Mouse (Mus musculus) heart, embryonic 14.5 days (tissue): ENCODE results near the gene Prelp. TPM values are rescaled to one million over a fixed set of nuclear protein-coding genes. Genes with fewer than 3 reads are reported as not detected.

Source experiments
- ATAC-seq: fragments of 200-750 bp; cut with Nextera tagmentation; 2 replicates; pipeline ENCODE4 v1.8.0; 2017; ENCODE audit warnings: low read depth, moderate TSS enrichment; ENCODE audit not compliant: insufficient number of reproducible peaks, insufficient read depth, low FRiP score
- H3K27ac ChIP-seq, 2 experiments: fragments of 200-500 bp in 1 of 2; fragments of 300-500 bp in 1 of 2; sonication (generic) in 1 of 2; replicated peaks in 1 of 2; 2 replicates each; pipeline ENCODE4 v1.5.1; 2012 to 2014; ENCODE audit warnings: low read depth in 2 of 2, low read length in 2 of 2, control low read depth in 1 of 2, mild to moderate bottlenecking in 1 of 2, mixed read lengths in 1 of 2; ENCODE audit not compliant: control insufficient read depth in 1 of 2, insufficient read depth in 1 of 2
- H3K27me3 ChIP-seq: fragments of 300-500 bp; sonication (generic); 2 replicates; pipeline ENCODE4 v1.6.1; 2014; ENCODE audit warnings: mild to moderate bottlenecking, low read length, control low read depth; ENCODE audit not compliant: control insufficient read depth, insufficient read depth
- H3K36me3 ChIP-seq: fragments of 300-500 bp; sonication (generic); 2 replicates; pipeline ENCODE4 v1.6.1; 2014; ENCODE audit warnings: mild to moderate bottlenecking, control low read depth, low read length, mixed read lengths; ENCODE audit not compliant: control insufficient read depth, insufficient read depth
- H3K4me1 ChIP-seq, 2 experiments: fragments of 200-500 bp in 1 of 2; fragments of 300-500 bp in 1 of 2; sonication (generic) in 1 of 2; 2 replicates each; pipeline ENCODE4 v1.6.1; 2012 to 2014; ENCODE audit warnings: low read length in 2 of 2, control low read depth in 1 of 2, mixed read lengths in 1 of 2; ENCODE audit not compliant: control insufficient read depth in 2 of 2, insufficient read depth in 2 of 2
- H3K4me2 ChIP-seq: fragments of 300-500 bp; sonication (generic); 2 replicates; pipeline ENCODE4 v1.6.1; 2014; ENCODE audit warnings: mild to moderate bottlenecking, low read length
- H3K4me3 ChIP-seq, 2 experiments: fragments of 200-500 bp in 1 of 2; fragments of 300-500 bp in 1 of 2; sonication (generic) in 1 of 2; 2 replicates each; pipeline ENCODE4 v1.5.1; 2012 to 2014; ENCODE audit warnings: low read length in 2 of 2, mild to moderate bottlenecking in 2 of 2, control low read depth in 1 of 2, low read depth in 1 of 2, moderate library complexity in 1 of 2; ENCODE audit not compliant: control insufficient read depth in 1 of 2, insufficient read depth in 1 of 2
- H3K9ac ChIP-seq: fragments of 300-500 bp; sonication (generic); 2 replicates; pipeline ENCODE4 v1.6.1; 2014; ENCODE audit warnings: mild to moderate bottlenecking, low read length
- H3K9me3 ChIP-seq: fragments of 300-500 bp; sonication (generic); 2 replicates; pipeline ENCODE4 v1.6.1; 2016; ENCODE audit warnings: low read length, control low read depth; ENCODE audit not compliant: control insufficient read depth
- WGBS: fragments of 180-500 bp; shearing (Covaris S2); extraction: QIAGEN DNeasy Blood & Tissue Kit; methylation state at CpG from one replicate; pipeline ENCODE4 v1.1.7; 2014; 5-methylcytosine and 5-hydroxymethylcytosine counted together
- polyA plus RNA-seq: library from polyadenylated mRNA; unstranded; fragments of >200 nt; fragmentation: Nextera tagmentation; extraction: Ambion mirVana; gene quantifications from 2 replicates; pipeline ENCODE4 v1.2.1, GENCODE M21; 2014

The Prelp gene
- polyA plus RNA-seq, 1 experiment from 2014 or later = 2.1 TPM

- ATAC-seq = no peak
- Histone ChIP-seq H3K36me3 (no peaks in the 10 kb centered on the region), H3K27ac (no peak overlapping the region), H3K4me3 (no peak overlapping the region), H3K27me3 (no peaks in the 10 kb centered on the region), H3K4me2 (no peak overlapping the region), H3K4me1 (peaks cover 19 to 20% of the 10 kb centered on the region in 2 experiments), H3K9me3 (no peaks in the 10 kb centered on the region), H3K9ac (no peak overlapping the region)
- 55% methylated on average over 7 of the region's 7 CpGs for WGBS
Measured at GRCm38 (mm10) chr1:133950061-133950782, 29.0 kb upstream of the Prelp start.

DNA sequence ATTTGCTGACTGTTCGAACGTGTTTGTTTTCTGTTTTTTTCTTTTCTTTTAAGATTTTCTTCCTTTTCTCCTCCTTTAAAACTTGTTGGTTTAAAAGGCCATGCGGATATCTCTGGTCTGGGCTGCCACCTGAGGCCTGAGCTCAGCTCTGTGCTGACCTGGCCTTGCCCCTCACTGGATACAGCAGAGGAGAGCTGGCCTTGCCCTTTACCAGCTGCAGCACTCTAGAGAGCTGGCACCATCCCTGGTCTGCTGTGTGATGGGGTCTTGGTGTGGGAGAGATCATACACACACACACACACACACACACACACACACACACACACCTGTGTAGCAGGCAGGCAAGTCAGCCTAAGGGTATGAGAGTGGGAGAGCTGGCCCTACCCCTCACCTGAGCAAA is 23.9 kb upstream of the Prelp start:
- no peak overlapping the region for H3K27ac ChIP-seq
- peaks cover 0 to 2% of the 10 kb centered on the region in 2 experiments; a peak in 1 of 4 replicates for H3K4me1 ChIP-seq
- H3K36me3 ChIP-seq = no peaks in the 10 kb centered on the region
- H3K4me3 ChIP-seq = no peak overlapping the region
- 91% methylated on average over 3 of the region's 3 CpGs for WGBS
- H3K9me3 ChIP-seq = 0 out of 2 replicates have a peak, but pooled peaks cover 3% of the 10 kb centered on the region
- H3K27me3 ChIP-seq = no peaks in the 10 kb centered on the region
- no peak overlapping the region for H3K4me2 ChIP-seq
- H3K9ac ChIP-seq = no peak overlapping the region
- ATAC-seq = no peak

DNA sequence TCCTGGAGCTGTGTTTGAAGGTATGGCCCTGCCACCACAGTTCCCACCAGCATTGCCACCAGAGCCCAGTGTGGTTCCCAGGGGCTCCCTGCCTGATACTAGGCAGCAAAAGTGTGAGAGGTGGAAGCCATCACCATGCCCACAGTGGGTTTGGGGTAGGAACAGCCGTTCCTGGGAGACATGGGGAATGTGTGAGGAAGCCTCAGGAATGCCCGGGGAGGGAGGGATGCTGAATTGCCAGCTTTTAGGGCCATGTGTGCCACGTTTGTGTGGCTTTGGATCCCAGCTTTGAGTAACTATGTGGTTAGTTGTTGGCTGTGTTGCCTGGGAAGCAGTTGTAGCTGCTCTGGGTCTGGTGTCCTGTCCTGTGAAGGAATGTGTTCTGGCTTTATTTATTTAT is 20.7 kb upstream of the Prelp start:
- no peaks in the 10 kb centered on the region for H3K27me3 ChIP-seq
- no peak overlapping the region for H3K27ac ChIP-seq
- no peak overlapping the region for H3K4me3 ChIP-seq
- no peak overlapping the region for H3K9ac ChIP-seq
- no peak for ATAC-seq
- peaks cover 0 to 2% of the 10 kb centered on the region in 2 experiments; a peak in 1 of 4 replicates for H3K4me1 ChIP-seq
- no peak overlapping the region for H3K4me2 ChIP-seq
- H3K36me3 ChIP-seq = no peaks in the 10 kb centered on the region
- 0 out of 2 replicates have a peak, but pooled peaks cover 3% of the 10 kb centered on the region for H3K9me3 ChIP-seq
- 84% methylated on average over 3 of the region's 3 CpGs for WGBS

DNA sequence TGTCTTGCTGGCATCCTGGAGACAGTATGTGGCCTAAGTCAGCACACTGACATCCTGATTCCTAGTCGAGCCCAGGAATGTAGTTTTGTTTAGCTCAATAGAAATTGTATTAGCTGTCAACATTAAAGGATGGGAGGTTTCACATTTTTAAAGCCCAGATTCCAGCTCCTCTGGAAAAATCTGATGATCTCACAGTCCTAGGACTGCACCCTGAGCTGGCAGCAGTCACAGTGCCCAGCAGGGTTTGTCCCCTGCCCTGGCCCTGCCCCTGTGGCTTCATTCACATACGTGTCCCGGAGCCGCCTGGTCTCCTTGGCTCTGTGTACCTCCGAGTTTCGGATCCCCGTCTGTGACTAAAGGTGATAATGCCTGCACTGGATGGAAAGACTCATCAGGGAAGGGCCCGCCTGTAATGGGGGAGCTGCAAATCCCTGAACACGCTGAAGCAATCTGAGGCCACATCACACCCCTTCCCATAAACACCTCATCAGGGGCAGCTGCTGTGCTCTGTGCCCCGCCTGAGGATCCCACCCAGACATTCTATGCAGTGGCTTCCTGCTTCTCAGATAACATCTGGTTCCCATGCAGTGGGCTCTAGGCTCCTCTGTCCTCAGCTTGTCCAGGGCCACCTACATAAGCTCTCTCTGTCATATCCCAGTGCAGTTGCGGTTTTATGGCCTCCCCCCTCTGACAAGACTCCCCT is 20.1 kb upstream of the Prelp start:
- H3K4me3 ChIP-seq = no peak overlapping the region
- no peak overlapping the region for H3K27ac ChIP-seq
- 62% methylated on average over 11 of the region's 11 CpGs for WGBS
- ATAC-seq = no peak
- no peak overlapping the region for H3K9ac ChIP-seq
- no peak overlapping the region for H3K4me2 ChIP-seq
- H3K27me3 ChIP-seq = no peaks in the 10 kb centered on the region
- 0 out of 2 replicates have a peak, but pooled peaks cover 3% of the 10 kb centered on the region for H3K9me3 ChIP-seq
- H3K4me1 ChIP-seq = peaks cover 0 to 2% of the 10 kb centered on the region in 2 experiments; a peak in 1 of 4 replicates
- H3K36me3 ChIP-seq = no peaks in the 10 kb centered on the region

GRCm38 (mm10) chr1:133940481-133941092 is 19.4 kb upstream of the Prelp start:
- ATAC-seq = no peak
- 89% methylated on average over 3 of the region's 3 CpGs for WGBS
- Histone ChIP-seq H3K9me3 (0 out of 2 replicates have a peak, but pooled peaks cover 7% of the 10 kb centered on the region), H3K27me3 (no peaks in the 10 kb centered on the region), H3K27ac (no peak overlapping the region), H3K4me2 (no peak overlapping the region), H3K9ac (no peak overlapping the region), H3K4me1 (peaks cover 0 to 2% of the 10 kb centered on the region in 2 experiments; a peak in 1 of 4 replicates), H3K4me3 (no peak overlapping the region), H3K36me3 (no peaks in the 10 kb centered on the region)

DNA sequence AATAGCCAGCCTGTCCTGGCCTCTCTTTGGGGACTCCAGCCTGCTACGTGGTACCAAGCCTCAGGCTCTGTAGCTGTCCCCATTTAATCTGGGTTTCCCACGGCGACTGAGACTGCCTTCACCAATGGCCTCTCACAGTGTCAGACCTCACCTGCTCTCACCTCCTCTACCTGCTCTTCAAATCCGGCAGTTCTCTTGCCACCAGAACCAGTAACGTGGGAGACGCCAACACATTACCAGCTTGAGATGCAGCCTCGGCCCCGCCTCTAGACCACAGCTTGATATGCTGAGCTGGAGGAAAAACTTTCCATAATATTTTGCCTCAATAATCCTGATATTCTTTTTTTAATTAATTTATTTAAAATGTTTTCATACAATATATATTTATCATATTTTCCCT is 18.5 kb upstream of the Prelp start:
- WGBS = 89% methylated on average over 8 of the region's 8 CpGs
- no peak overlapping the region for H3K4me3 ChIP-seq
- no peak for ATAC-seq

DNA sequence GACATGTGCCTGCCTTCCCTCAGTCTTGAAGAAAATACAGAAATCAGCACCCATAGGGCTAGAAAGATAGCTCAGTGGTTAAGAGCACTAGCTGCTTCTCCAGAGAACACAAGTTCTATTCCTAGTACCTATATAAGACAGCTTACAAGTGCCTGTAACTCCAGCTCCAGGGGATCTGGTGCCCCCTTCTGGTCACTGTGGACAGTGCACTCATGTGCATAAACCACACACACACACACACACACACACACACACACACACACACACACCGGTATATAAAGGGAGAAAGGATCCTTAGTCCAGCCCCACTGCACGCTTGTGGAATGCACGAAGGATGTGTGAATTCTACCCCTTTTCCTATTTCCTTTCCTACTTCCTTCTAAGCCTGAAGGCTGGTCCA is 15.0 kb upstream of the Prelp start:
- no peaks in the 10 kb centered on the region for H3K36me3 ChIP-seq
- peaks cover 0 to 6% of the 10 kb centered on the region in 2 experiments; a peak in 2 of 4 replicates for H3K4me1 ChIP-seq
- 91% methylated on average over 3 of the region's 3 CpGs for WGBS
- H3K4me2 ChIP-seq = no peak overlapping the region
- 0 out of 2 replicates have a peak, but pooled peaks cover 4% of the 10 kb centered on the region for H3K9me3 ChIP-seq
- ATAC-seq = no peak
- no peak overlapping the region for H3K4me3 ChIP-seq
- no peak overlapping the region for H3K27ac ChIP-seq
- no peaks in the 10 kb centered on the region for H3K27me3 ChIP-seq
- H3K9ac ChIP-seq = no peak overlapping the region

More for the DNA sequence above, 18.5 kb upstream of the Prelp start:
- Histone ChIP-seq H3K4me1 (peaks cover 0 to 2% of the 10 kb centered on the region in 2 experiments; a peak in 1 of 4 replicates), H3K27ac (no peak overlapping the region), H3K36me3 (no peaks in the 10 kb centered on the region), H3K9ac (no peak overlapping the region), H3K27me3 (no peaks in the 10 kb centered on the region), H3K9me3 (0 out of 2 replicates have a peak, but pooled peaks cover 7% of the 10 kb centered on the region), H3K4me2 (no peak overlapping the region)
